Mouse (Mus musculus) stomach, embryonic 16.5 days (tissue): ENCODE data around the gene Gm11639. TPM values are rescaled to one million over a fixed set of nuclear protein-coding genes. Genes with fewer than 3 reads are reported as not detected.

Experiments used
- ATAC-seq: fragments of 200-750 bp; cut with Nextera tagmentation; 2 replicates; pipeline ENCODE4 v1.8.0; 2017; ENCODE audit warnings: moderate number of reproducible peaks, moderate TSS enrichment; ENCODE audit not compliant: insufficient read depth, low FRiP score
- H3K27ac ChIP-seq: fragments of 300-500 bp; sonication (generic); 2 replicates; pipeline ENCODE4 v1.5.1; 2014; ENCODE audit warnings: low read length
- H3K27me3 ChIP-seq: fragments of 300-500 bp; sonication (generic); 2 replicates; pipeline ENCODE4 v1.6.1; 2014; ENCODE audit warnings: low read length, control low read depth, mixed read lengths; ENCODE audit not compliant: control insufficient read depth, insufficient read depth
- H3K36me3 ChIP-seq: fragments of 300-500 bp; sonication (generic); 2 replicates; pipeline ENCODE4 v1.6.1; 2014; ENCODE audit warnings: low read length; ENCODE audit not compliant: control insufficient read depth, insufficient read depth
- H3K4me1 ChIP-seq: fragments of 300-500 bp; sonication (generic); 2 replicates; pipeline ENCODE4 v1.6.1; 2014; ENCODE audit warnings: low read length, control low read depth, mixed read lengths; ENCODE audit not compliant: control insufficient read depth, insufficient read depth
- H3K4me2 ChIP-seq: fragments of 300-500 bp; sonication (generic); 2 replicates; pipeline ENCODE4 v1.6.1; 2014; ENCODE audit warnings: low read depth, low read length, mixed read lengths
- H3K4me3 ChIP-seq: fragments of 300-500 bp; sonication (generic); replicated peaks from 2 replicates; pipeline ENCODE4 v1.5.1; 2014; ENCODE audit warnings: mild to moderate bottlenecking, low read length
- H3K9ac ChIP-seq: fragments of 300-500 bp; sonication (generic); 2 replicates; pipeline ENCODE4 v1.6.1; 2014; ENCODE audit warnings: low read length
- H3K9me3 ChIP-seq: fragments of 300-500 bp; sonication (generic); replicated peaks from 2 replicates; pipeline ENCODE4 v1.6.1; 2016; ENCODE audit warnings: low read length, control low read depth; ENCODE audit not compliant: control insufficient read depth
- WGBS: fragments of 180-500 bp; shearing (Covaris S2); extraction: QIAGEN DNeasy Blood & Tissue Kit; methylation state at CpG from one replicate; pipeline ENCODE4 v1.1.7; 2014; 5-methylcytosine and 5-hydroxymethylcytosine counted together
- polyA plus RNA-seq: library from polyadenylated mRNA; unstranded; fragments of >200 nt; fragmentation: Nextera tagmentation; extraction: Ambion mirVana; gene quantifications from 2 replicates; pipeline ENCODE4 v1.2.1, GENCODE M21; 2015

Gene Gm11639
- polyA plus RNA-seq, 1 experiment from 2014 or later = 0.01 TPM

DNA sequence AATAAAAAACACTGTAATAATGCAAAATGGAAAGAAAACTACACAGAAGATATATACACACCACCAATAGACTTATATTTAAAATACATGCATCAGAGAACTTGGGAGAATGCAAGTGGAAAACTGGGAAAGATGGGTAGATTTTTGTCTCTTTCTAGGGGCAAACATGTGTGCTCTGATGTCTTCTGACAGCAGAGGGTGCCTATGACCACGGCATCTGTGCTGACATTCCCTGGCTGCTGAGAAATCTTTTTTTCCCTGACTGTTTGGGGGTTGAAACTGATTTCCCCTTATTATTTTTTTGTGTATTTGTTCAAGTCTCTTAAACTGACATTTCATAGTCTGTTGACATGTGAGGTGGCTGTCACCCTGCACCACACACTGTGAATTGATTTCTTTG lies 81.6 kb downstream of the Gm11639 start:
- no peaks in the 10 kb centered on the region for H3K36me3 ChIP-seq
- H3K4me1 ChIP-seq = no peaks in the 10 kb centered on the region
- no peak overlapping the region for H3K27ac ChIP-seq
- no peak for ATAC-seq
- H3K9me3 ChIP-seq = no peaks in the 10 kb centered on the region
- H3K4me2 ChIP-seq = no peak overlapping the region
- 37% methylated on average over 1 of the region's 1 CpGs for WGBS
- no peak overlapping the region for H3K4me3 ChIP-seq
- no peaks in the 10 kb centered on the region for H3K27me3 ChIP-seq
- no peak overlapping the region for H3K9ac ChIP-seq

GRCm38 (mm10) chr11:104768072-104768471 lies 82.6 kb downstream of the Gm11639 start:
- Histone ChIP-seq H3K4me2 (no peak overlapping the region), H3K36me3 (no peaks in the 10 kb centered on the region), H3K27me3 (no peaks in the 10 kb centered on the region), H3K4me3 (no peak overlapping the region), H3K9me3 (no peaks in the 10 kb centered on the region), H3K9ac (no peak overlapping the region), H3K4me1 (no peaks in the 10 kb centered on the region), H3K27ac (no peak overlapping the region)
- 9% methylated on average over 5 of the region's 5 CpGs for WGBS
- ATAC-seq = no peak

DNA sequence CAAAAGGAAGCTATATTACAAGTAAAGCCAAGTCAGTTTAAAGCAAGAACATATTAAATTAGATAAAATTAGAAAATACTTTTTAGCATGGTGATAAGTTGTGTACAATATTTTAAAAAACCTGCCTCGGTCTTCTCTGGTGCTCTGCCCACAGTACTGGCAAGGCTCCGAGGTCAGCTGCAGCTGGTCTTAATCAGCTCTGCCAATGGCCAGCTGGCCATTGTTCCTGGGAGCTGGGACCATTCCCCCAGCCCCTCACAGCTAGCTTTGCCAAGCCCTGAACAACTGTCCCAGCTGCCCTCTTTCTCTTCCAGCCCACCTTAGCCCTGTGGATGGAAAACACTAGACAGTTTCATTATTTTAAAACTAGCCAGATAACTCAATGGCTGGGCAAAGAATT lies 93.3 kb downstream of the Gm11639 start:
- WGBS = 80% methylated on average over 2 of the region's 2 CpGs
- no peak overlapping the region for H3K27ac ChIP-seq
- no peaks in the 10 kb centered on the region for H3K9me3 ChIP-seq
- H3K4me1 ChIP-seq = no peaks in the 10 kb centered on the region
- no peak overlapping the region for H3K4me3 ChIP-seq
- no peak overlapping the region for H3K9ac ChIP-seq
- no peaks in the 10 kb centered on the region for H3K36me3 ChIP-seq
- H3K27me3 ChIP-seq = no peaks in the 10 kb centered on the region
- ATAC-seq = no peak
- H3K4me2 ChIP-seq = no peak overlapping the region

DNA sequence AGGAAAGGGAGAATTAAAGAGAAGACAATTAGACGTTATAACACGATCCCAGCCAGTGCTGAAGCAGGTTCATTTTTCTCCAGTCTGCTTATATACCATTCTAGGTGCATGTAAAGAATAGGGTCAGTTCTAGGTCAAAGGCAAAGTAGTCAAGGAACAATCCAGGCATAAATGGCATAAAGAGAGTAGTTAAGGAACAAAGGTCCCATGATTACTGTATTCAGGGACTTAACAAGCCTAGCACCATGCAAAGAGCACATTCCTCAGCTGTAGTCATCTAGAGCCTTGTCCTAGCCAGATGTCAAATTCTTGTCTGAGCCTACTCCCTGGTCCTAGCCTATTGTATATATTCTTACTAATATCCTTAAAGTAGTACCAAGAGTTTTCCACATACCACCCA lies 259.2 kb downstream of the Gm11639 start:
- ATAC-seq = no peak
- H3K27ac ChIP-seq = no peak overlapping the region
- no peaks in the 10 kb centered on the region for H3K27me3 ChIP-seq
- no peak overlapping the region for H3K4me2 ChIP-seq
- no peaks in the 10 kb centered on the region for H3K9me3 ChIP-seq
- H3K4me3 ChIP-seq = no peak overlapping the region
- no peaks in the 10 kb centered on the region for H3K4me1 ChIP-seq
- no peaks in the 10 kb centered on the region for H3K36me3 ChIP-seq
- no peak overlapping the region for H3K9ac ChIP-seq
- 60% methylated on average over 2 of the region's 2 CpGs for WGBS

GRCm38 (mm10) chr11:104952349-104952748 lies 266.8 kb downstream of the Gm11639 start:
- WGBS = 53% methylated on average over 4 of the region's 4 CpGs
- H3K27me3 ChIP-seq = no peaks in the 10 kb centered on the region
- H3K4me3 ChIP-seq = no peak overlapping the region
- no peak overlapping the region for H3K27ac ChIP-seq
- H3K9me3 ChIP-seq = no peaks in the 10 kb centered on the region
- no peak overlapping the region for H3K4me2 ChIP-seq
- ATAC-seq = no peak
- H3K9ac ChIP-seq = no peak overlapping the region
- H3K36me3 ChIP-seq = no peaks in the 10 kb centered on the region
- no peaks in the 10 kb centered on the region for H3K4me1 ChIP-seq

- Histone ChIP-seq H3K9ac (no peak overlapping the region), H3K36me3 (no peaks in the 10 kb centered on the region), H3K4me3 (no peak overlapping the region), H3K4me1 (no peaks in the 10 kb centered on the region), H3K4me2 (no peak overlapping the region), H3K27me3 (no peaks in the 10 kb centered on the region), H3K27ac (no peak overlapping the region), H3K9me3 (no peaks in the 10 kb centered on the region)
- 100% methylated on average over 1 of the region's 1 CpGs for WGBS
- no peak for ATAC-seq
Measured at GRCm38 (mm10) chr11:104967862-104968261, 282.4 kb downstream of the Gm11639 start.

DNA sequence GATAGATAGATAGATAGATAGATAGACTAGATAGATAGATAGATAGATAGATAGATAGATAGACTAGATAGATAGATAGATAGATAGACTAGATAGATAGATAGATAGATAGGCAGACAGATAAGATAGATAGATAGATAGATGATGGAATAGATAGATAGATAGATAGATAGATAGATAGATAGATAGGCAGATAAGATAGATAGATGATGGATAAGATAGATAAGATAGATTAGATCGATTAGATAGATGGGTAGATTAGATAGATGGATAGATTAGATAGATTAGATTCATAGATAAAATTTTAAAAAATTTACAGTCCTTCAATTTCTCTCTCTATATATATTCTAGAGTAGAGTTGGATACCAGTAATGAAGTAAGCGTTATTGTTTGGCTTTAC lies 282.9 kb downstream of the Gm11639 start:
- no peak for ATAC-seq
- no peak overlapping the region for H3K9ac ChIP-seq
- H3K4me1 ChIP-seq = no peaks in the 10 kb centered on the region
- H3K4me3 ChIP-seq = no peak overlapping the region
- no peak overlapping the region for H3K27ac ChIP-seq
- no peaks in the 10 kb centered on the region for H3K9me3 ChIP-seq
- H3K4me2 ChIP-seq = no peak overlapping the region
- no peaks in the 10 kb centered on the region for H3K36me3 ChIP-seq
- WGBS = 85% methylated on average over 2 of the region's 2 CpGs
- H3K27me3 ChIP-seq = no peaks in the 10 kb centered on the region

DNA sequence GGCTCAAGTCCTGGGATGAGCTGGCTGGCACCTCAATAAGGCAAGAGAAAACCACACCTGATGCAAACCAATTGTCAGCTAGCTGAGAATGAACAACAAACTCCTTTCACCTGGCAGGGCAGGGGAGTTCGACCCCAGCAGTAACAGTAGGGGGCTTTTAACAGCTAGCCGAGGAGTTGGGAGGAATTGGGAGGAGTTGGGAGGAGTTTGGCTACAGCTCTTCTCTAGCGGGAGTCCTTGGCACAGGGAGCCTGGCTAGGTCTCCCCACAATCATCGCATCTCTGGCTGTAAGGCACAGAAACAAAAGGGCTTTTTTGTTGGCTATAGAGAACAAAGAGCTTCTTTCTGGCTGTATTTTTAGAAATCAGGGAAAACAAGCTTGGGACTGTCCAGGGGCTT lies 285.8 kb downstream of the Gm11639 start:
- Histone ChIP-seq H3K9ac (no peak overlapping the region), H3K4me2 (no peak overlapping the region), H3K4me1 (no peaks in the 10 kb centered on the region), H3K36me3 (no peaks in the 10 kb centered on the region), H3K4me3 (no peak overlapping the region), H3K27me3 (no peaks in the 10 kb centered on the region), H3K9me3 (no peaks in the 10 kb centered on the region), H3K27ac (no peak overlapping the region)
- no peak for ATAC-seq
- WGBS = 12% methylated on average over 4 of the region's 4 CpGs

DNA sequence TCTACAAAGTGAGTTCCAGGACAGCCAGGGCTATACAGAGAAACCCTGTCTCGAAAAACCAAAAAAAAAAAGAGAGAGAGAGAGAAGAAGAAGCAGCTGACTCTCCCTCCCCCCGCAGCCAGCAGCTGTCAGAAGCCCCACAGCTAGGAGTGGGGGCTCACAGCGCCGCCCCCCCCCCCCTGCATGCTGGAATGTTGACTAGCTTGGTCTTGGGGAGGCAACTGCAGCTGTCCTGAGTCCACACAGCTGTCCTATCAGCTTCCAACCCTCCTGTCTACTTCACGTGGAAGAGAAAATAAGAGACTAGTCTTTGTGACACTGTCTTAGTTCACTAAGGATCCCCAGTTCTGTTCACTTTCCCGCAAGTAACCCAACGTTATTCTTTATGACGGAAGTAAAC lies 287.0 kb downstream of the Gm11639 start:
- 63% methylated on average over 8 of the region's 8 CpGs for WGBS
- ATAC-seq = no peak

GRCm38 (mm10) chr11:104977976-104978375 lies 292.5 kb downstream of the Gm11639 start:
- Histone ChIP-seq H3K27me3 (no peaks in the 10 kb centered on the region), H3K4me1 (no peaks in the 10 kb centered on the region), H3K9ac (no peak overlapping the region), H3K36me3 (no peaks in the 10 kb centered on the region), H3K4me2 (no peak overlapping the region), H3K27ac (no peak overlapping the region), H3K4me3 (no peak overlapping the region), H3K9me3 (no peaks in the 10 kb centered on the region)
- no peak for ATAC-seq
- 81% methylated on average over 5 of the region's 5 CpGs for WGBS

More for the DNA sequence above, 287.0 kb downstream of the Gm11639 start:
- Histone ChIP-seq H3K27ac (no peak overlapping the region), H3K36me3 (no peaks in the 10 kb centered on the region), H3K4me1 (no peaks in the 10 kb centered on the region), H3K4me2 (no peak overlapping the region), H3K9ac (no peak overlapping the region), H3K27me3 (no peaks in the 10 kb centered on the region), H3K9me3 (no peaks in the 10 kb centered on the region), H3K4me3 (no peak overlapping the region)
